Mouse (Mus musculus) MEL-GATA-1-ER (cell line): ENCODE measurements around the gene Pard3.

ENCODE experiments used
- DNase-seq: peaks from one replicate; pipeline ENCODE4 v3.0.0-alpha.2; 2012; ENCODE audit warnings: low read depth; ENCODE audit errors: extremely low read depth

Pard3 gene

GRCm38 (mm10) chr8:127542162-127542561 lies 478.5 kb downstream of the Pard3 start:
- no peak for DNase-seq

GRCm38 (mm10) chr8:127543676-127544075 lies 480.0 kb downstream of the Pard3 start:
- DNase-seq = no peak

- no peak for DNase-seq
Observed at GRCm38 (mm10) chr8:127546161-127546560, 482.5 kb downstream of the Pard3 start.

GRCm38 (mm10) chr8:127550928-127551327 lies 487.2 kb downstream of the Pard3 start:
- DNase-seq = no peak

- no peak for DNase-seq
Observed at GRCm38 (mm10) chr8:127552161-127552595, 488.5 kb downstream of the Pard3 start.

- no peak for DNase-seq
Observed at GRCm38 (mm10) chr8:127552836-127553235, 489.1 kb downstream of the Pard3 start.

GRCm38 (mm10) chr8:127553582-127553981 lies 489.9 kb downstream of the Pard3 start:
- no peak for DNase-seq

GRCm38 (mm10) chr8:127555795-127556194 lies 492.1 kb downstream of the Pard3 start:
- no peak for DNase-seq

- no peak for DNase-seq
Observed at GRCm38 (mm10) chr8:127556964-127557363, 493.3 kb downstream of the Pard3 start.

GRCm38 (mm10) chr8:127557566-127557965 lies 493.9 kb downstream of the Pard3 start:
- no peak for DNase-seq

GRCm38 (mm10) chr8:127563634-127564033 lies 499.9 kb downstream of the Pard3 start:
- no peak for DNase-seq

- DNase-seq = no peak
Observed at GRCm38 (mm10) chr8:127564426-127564825, 500.7 kb downstream of the Pard3 start.

- DNase-seq = no peak
Observed at GRCm38 (mm10) chr8:127569212-127569611, 505.5 kb downstream of the Pard3 start.

GRCm38 (mm10) chr8:127570527-127570926 lies 506.8 kb downstream of the Pard3 start:
- no peak for DNase-seq

GRCm38 (mm10) chr8:127572493-127572892 lies 508.8 kb downstream of the Pard3 start:
- DNase-seq = no peak

GRCm38 (mm10) chr8:127576657-127577056 lies 513.0 kb downstream of the Pard3 start:
- no peak for DNase-seq

- no peak for DNase-seq
Observed at GRCm38 (mm10) chr8:127577656-127578055, 514.0 kb downstream of the Pard3 start.

- no peak for DNase-seq
Observed at GRCm38 (mm10) chr8:127579436-127579835, 515.7 kb downstream of the Pard3 start.

- DNase-seq = no peak
Observed at GRCm38 (mm10) chr8:127583429-127583828, 519.7 kb downstream of the Pard3 start.

- DNase-seq = no peak
Observed at GRCm38 (mm10) chr8:127585618-127586017, 521.9 kb downstream of the Pard3 start.

- DNase-seq = no peak
Observed at GRCm38 (mm10) chr8:127586681-127587080, 523.0 kb downstream of the Pard3 start.

- no peak for DNase-seq
Observed at GRCm38 (mm10) chr8:127588313-127588712, 524.6 kb downstream of the Pard3 start.

- no peak for DNase-seq
Observed at GRCm38 (mm10) chr8:127589291-127589690, 525.6 kb downstream of the Pard3 start.

- DNase-seq = no peak
Observed at GRCm38 (mm10) chr8:127590674-127591186, 527.0 kb downstream of the Pard3 start.
